Mouse (Mus musculus) kidney, embryonic 14.5 days (tissue): ENCODE measurements around the gene Shb. TPM values are rescaled to one million over a fixed set of nuclear protein-coding genes. Genes with fewer than 3 reads are reported as not detected.
"Not testable (repeated sequence)": the region's sequence is repeated elsewhere in the genome, so short reads cannot be mapped to it uniquely, and the experiment has no call there.

Source experiments
- ATAC-seq: fragments of 200-750 bp; cut with Nextera tagmentation; 2 replicates; pipeline ENCODE4 v1.8.0; 2017; ENCODE audit warnings: moderate number of reproducible peaks, mild to moderate bottlenecking, moderate TSS enrichment, moderate library complexity; ENCODE audit not compliant: low FRiP score, low TSS enrichment
- H3K27ac ChIP-seq: fragments of 300-500 bp; sonication (generic); 2 replicates; pipeline ENCODE4 v1.5.1; 2014; ENCODE audit warnings: low read depth, mild to moderate bottlenecking, low read length, moderate library complexity, mixed read lengths
- H3K27me3 ChIP-seq: fragments of 300-500 bp; sonication (generic); 2 replicates; pipeline ENCODE4 v1.6.1; 2014; ENCODE audit warnings: mild to moderate bottlenecking, low read length; ENCODE audit not compliant: control insufficient read depth, insufficient read depth
- H3K36me3 ChIP-seq: fragments of 300-500 bp; sonication (generic); 2 replicates; pipeline ENCODE4 v1.6.1; 2014; ENCODE audit warnings: low read length, mixed read lengths; ENCODE audit not compliant: control insufficient read depth, insufficient read depth
- H3K4me1 ChIP-seq: fragments of 300-500 bp; sonication (generic); 2 replicates; pipeline ENCODE4 v1.6.1; 2014; ENCODE audit warnings: low read length, mixed read lengths; ENCODE audit not compliant: control insufficient read depth, insufficient read depth
- H3K4me2 ChIP-seq: fragments of 300-500 bp; sonication (generic); replicated peaks from 2 replicates; pipeline ENCODE4 v1.6.1; 2014; ENCODE audit warnings: low read depth, mild to moderate bottlenecking, low read length
- H3K4me3 ChIP-seq: fragments of 300-500 bp; sonication (generic); 2 replicates; pipeline ENCODE4 v1.5.1; 2014; ENCODE audit warnings: mild to moderate bottlenecking, low read length
- H3K9ac ChIP-seq: fragments of 300-500 bp; sonication (generic); 2 replicates; pipeline ENCODE4 v1.6.1; 2014; ENCODE audit warnings: low read depth, mild to moderate bottlenecking, low read length, moderate library complexity
- H3K9me3 ChIP-seq: fragments of 300-500 bp; sonication (generic); 2 replicates; pipeline ENCODE4 v1.6.1; 2016; ENCODE audit warnings: low read length; ENCODE audit not compliant: control insufficient read depth
- WGBS: fragments of 180-500 bp; shearing (Covaris S2); extraction: QIAGEN DNeasy Blood & Tissue Kit; methylation state at CpG from one replicate; pipeline ENCODE4 v1.1.7; 2014; 5-methylcytosine and 5-hydroxymethylcytosine counted together
- polyA plus RNA-seq: library from polyadenylated mRNA; unstranded; fragments of >200 nt; fragmentation: Nextera tagmentation; extraction: Ambion mirVana; gene quantifications from 2 replicates; pipeline ENCODE4 v1.2.1, GENCODE M21; 2014

Gene Shb
- polyA plus RNA-seq, 1 experiment from 2014 or later: 6.1 TPM

- Histone ChIP-seq H3K36me3 (peaks cover 58% of the 10 kb centered on the region), H3K9me3 (no peaks in the 10 kb centered on the region)
Observed at GRCm38 (mm10) chr4:45403499-45403878, 128.8 kb downstream of the Shb start.

GRCm38 (mm10) chr4:45402878-45403498 is 129.3 kb downstream of the Shb start:
- Histone ChIP-seq H3K27me3 (no peaks in the 10 kb centered on the region), H3K4me1 (peaks cover 10% of the 10 kb centered on the region; the same call in 1 of the 2 replicates), H3K27ac (no peak overlapping the region), H3K36me3 (peaks cover 63% of the 10 kb centered on the region), H3K4me2 (no peak overlapping the region), H3K9me3 (no peaks in the 10 kb centered on the region), H3K9ac (no peak overlapping the region), H3K4me3 (no peak overlapping the region)
- no peak for ATAC-seq
- WGBS: 80% methylated on average over 7 of the region's 7 CpGs

More at GRCm38 (mm10) chr4:45403499-45403878, 128.8 kb downstream of the Shb start:
- no peak for ATAC-seq
- peaks cover 10% of the 10 kb centered on the region; the same call in 1 of the 2 replicates for H3K4me1 ChIP-seq
- H3K4me3 ChIP-seq: no peak overlapping the region
- no peak overlapping the region for H3K9ac ChIP-seq
- no peaks in the 10 kb centered on the region for H3K27me3 ChIP-seq
- H3K4me2 ChIP-seq: no peak overlapping the region
- no peak overlapping the region for H3K27ac ChIP-seq
- 91% methylated on average over 7 of the region's 7 CpGs for WGBS

GRCm38 (mm10) chr4:45402281-45402680 is 130.0 kb downstream of the Shb start:
- H3K36me3 ChIP-seq: peaks cover 63% of the 10 kb centered on the region
- H3K4me2 ChIP-seq: no peak overlapping the region
- H3K4me3 ChIP-seq: no peak overlapping the region
- 97% methylated on average over 4 of the region's 4 CpGs for WGBS
- H3K4me1 ChIP-seq: peaks cover 6% of the 10 kb centered on the region; the same call in 1 of the 2 replicates
- no peak for ATAC-seq
- no peaks in the 10 kb centered on the region for H3K9me3 ChIP-seq
- no peaks in the 10 kb centered on the region for H3K27me3 ChIP-seq
- H3K27ac ChIP-seq: no peak overlapping the region
- no peak overlapping the region for H3K9ac ChIP-seq

GRCm38 (mm10) chr4:45399421-45400210 is 132.7 kb downstream of the Shb start:
- Histone ChIP-seq H3K36me3 (peaks cover 67% of the 10 kb centered on the region), H3K9ac (no peak overlapping the region), H3K4me3 (no peak overlapping the region), H3K27ac (no peak overlapping the region), H3K27me3 (no peaks in the 10 kb centered on the region), H3K4me1 (no peaks in the 10 kb centered on the region), H3K9me3 (no peaks in the 10 kb centered on the region), H3K4me2 (no peak overlapping the region)
- no peak for ATAC-seq
- 94% methylated on average over 45 of the region's 45 CpGs for WGBS

- H3K36me3 ChIP-seq: peaks cover 54% of the 10 kb centered on the region
- H3K9ac ChIP-seq, ATAC-seq, H3K4me1 ChIP-seq, H3K4me2 ChIP-seq, H3K27ac ChIP-seq, H3K27me3 ChIP-seq, H3K9me3 ChIP-seq, H3K4me3 ChIP-seq: not testable (repeated sequence)
- WGBS: 77% methylated on average over 5 of the region's 5 CpGs
Observed at GRCm38 (mm10) chr4:45398315-45398714, 134.0 kb downstream of the Shb start.

- 85% methylated on average over 6 of the region's 6 CpGs for WGBS
- not testable (repeated sequence) for ATAC-seq
Observed at GRCm38 (mm10) chr4:45396211-45396610, 136.1 kb downstream of the Shb start.

GRCm38 (mm10) chr4:45393658-45394057 is 138.6 kb downstream of the Shb start:
- Histone ChIP-seq H3K4me3 (no peak overlapping the region), H3K27me3 (no peaks in the 10 kb centered on the region), H3K9ac (no peak overlapping the region), H3K27ac (no peak overlapping the region), H3K4me2 (no peak overlapping the region), H3K4me1 (no peaks in the 10 kb centered on the region), H3K36me3 (peaks cover 11% of the 10 kb centered on the region), H3K9me3 (no peaks in the 10 kb centered on the region)
- ATAC-seq: no peak
- WGBS: 78% methylated on average over 5 of the region's 5 CpGs

More at GRCm38 (mm10) chr4:45396211-45396610, 136.1 kb downstream of the Shb start:
- not testable (repeated sequence) for H3K4me2 ChIP-seq, H3K27ac ChIP-seq, H3K4me3 ChIP-seq, H3K9ac ChIP-seq, H3K27me3 ChIP-seq, H3K4me1 ChIP-seq, H3K9me3 ChIP-seq
- H3K36me3 ChIP-seq: peaks cover 35% of the 10 kb centered on the region

- Histone ChIP-seq H3K9ac (no peak overlapping the region), H3K36me3 (peaks cover 4% of the 10 kb centered on the region; the same call in 1 of the 2 replicates), H3K27ac (no peak overlapping the region), H3K27me3 (no peaks in the 10 kb centered on the region), H3K4me3 (no peak overlapping the region), H3K4me1 (no peaks in the 10 kb centered on the region), H3K9me3 (no peaks in the 10 kb centered on the region), H3K4me2 (no peak overlapping the region)
- WGBS: 76% methylated on average over 8 of the region's 8 CpGs
- ATAC-seq: no peak
Observed at GRCm38 (mm10) chr4:45392994-45393393, 139.3 kb downstream of the Shb start.

- Histone ChIP-seq H3K9ac (no peak overlapping the region), H3K36me3 (peaks cover 4% of the 10 kb centered on the region; the same call in 1 of the 2 replicates)
Observed at GRCm38 (mm10) chr4:45392572-45392971, 139.7 kb downstream of the Shb start.

More at GRCm38 (mm10) chr4:45392572-45392971, 139.7 kb downstream of the Shb start:
- Histone ChIP-seq H3K4me1 (no peaks in the 10 kb centered on the region), H3K27ac (no peak overlapping the region), H3K4me3 (no peak overlapping the region), H3K9me3 (no peaks in the 10 kb centered on the region), H3K27me3 (no peaks in the 10 kb centered on the region), H3K4me2 (no peak overlapping the region)
- WGBS: 75% methylated on average over 11 of the region's 11 CpGs
- ATAC-seq: no peak
